Mouse (Mus musculus): Measurements from ENCODE around the gene Arl6ip4.

DNA sequence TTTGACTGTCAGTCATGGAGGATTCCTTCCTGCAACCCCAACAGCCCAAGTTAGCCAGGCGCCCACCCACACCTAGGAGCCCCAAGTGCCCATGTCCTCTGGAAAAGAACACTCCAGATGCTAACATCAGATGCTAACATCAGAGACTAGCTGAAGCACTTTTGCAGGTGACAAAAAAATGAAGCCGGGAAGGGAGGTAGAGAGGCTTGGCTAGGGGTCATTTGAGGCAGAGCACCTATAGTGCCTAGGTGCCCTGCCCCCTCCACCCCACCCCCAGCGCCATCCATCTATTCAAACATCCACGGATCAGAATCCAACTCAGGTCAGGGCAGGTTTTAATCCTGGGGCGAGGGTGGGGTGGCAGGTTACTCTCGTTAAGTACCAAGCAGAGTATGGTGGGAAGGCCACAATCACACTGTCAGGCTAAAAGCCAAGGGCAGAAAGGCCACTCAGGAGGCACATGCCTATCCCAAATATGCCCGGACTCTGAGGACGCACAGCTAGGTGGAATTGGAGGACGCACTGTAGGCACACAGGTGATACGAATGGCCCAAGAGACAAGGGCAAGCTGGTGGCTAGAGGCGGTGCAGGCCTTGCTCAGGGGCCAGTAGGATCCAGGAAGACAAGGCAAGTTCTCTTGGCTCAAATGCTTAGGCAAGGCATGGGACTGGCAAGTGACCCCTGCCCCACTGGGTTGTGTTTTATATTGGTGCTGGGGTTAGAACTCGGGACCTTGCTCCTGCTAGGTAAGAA is 21.9 kb upstream of the Arl6ip4 start:
- no peak for TF ChIP-seq EP300 (IDR thresholded peaks at IDR 0.05)
- TF ChIP-seq CTCF (IDR thresholded peaks at IDR 0.05) = no peak
